Mouse (Mus musculus): Measurements from ENCODE around the gene Slain2. TPM values are rescaled to one million over a fixed set of nuclear protein-coding genes. Genes with fewer than 3 reads are reported as not detected.

The Slain2 gene
- polyA plus RNA-seq, 1 experiment from 2014 or later: 11.8 TPM

- H3K9ac ChIP-seq (replicated peaks; ENCODE audit: low read length): no peak overlapping the region
- no peak overlapping the region for H3K4me3 ChIP-seq (ENCODE audit: low read length)
- H3K4me2 ChIP-seq (replicated peaks; ENCODE audit: low read depth, low read length): no peak overlapping the region
- H3K9me3 ChIP-seq (ENCODE audit: low read length): no peaks in the 10 kb centered on the region
- WGBS: 94% methylated on average over 2 of the region's 2 CpGs
- H3K27ac ChIP-seq (ENCODE audit: low read length): no peak overlapping the region
- no peaks in the 10 kb centered on the region for H3K4me1 ChIP-seq (ENCODE audit: insufficient read depth, low read length)
- ATAC-seq (ENCODE audit: low FRiP score, low TSS enrichment): no peak
- H3K27me3 ChIP-seq (ENCODE audit: insufficient read depth, low read length): no peaks in the 10 kb centered on the region
- H3K36me3 ChIP-seq (ENCODE audit: insufficient read depth, low read length): peaks cover 3% of the 10 kb centered on the region; the same call in 1 of the 2 replicates
Measured at GRCm38 (mm10) chr5:72939311-72939710, 25.2 kb downstream of the Slain2 start.

- Histone ChIP-seq H3K9ac (replicated peaks; ENCODE audit: low read length) (no peak overlapping the region), H3K4me3 (ENCODE audit: low read length) (no peak overlapping the region), H3K4me1 (ENCODE audit: insufficient read depth, low read length) (no peaks in the 10 kb centered on the region), H3K4me2 (replicated peaks; ENCODE audit: low read depth, low read length) (no peak overlapping the region), H3K9me3 (ENCODE audit: low read length) (no peaks in the 10 kb centered on the region), H3K27me3 (ENCODE audit: insufficient read depth, low read length) (no peaks in the 10 kb centered on the region), H3K36me3 (ENCODE audit: insufficient read depth, low read length) (peaks cover 3% of the 10 kb centered on the region; the same call in 1 of the 2 replicates), H3K27ac (ENCODE audit: low read length) (no peak overlapping the region)
- WGBS: 86% methylated on average over 5 of the region's 5 CpGs
- ATAC-seq (ENCODE audit: low FRiP score, low TSS enrichment): no peak
Measured at GRCm38 (mm10) chr5:72940906-72941432, 26.9 kb downstream of the Slain2 start.

- H3K9me3 ChIP-seq (ENCODE audit: low read length): no peaks in the 10 kb centered on the region
- no peaks in the 10 kb centered on the region for H3K4me1 ChIP-seq (ENCODE audit: insufficient read depth, low read length)
- 0 out of 2 replicates have a peak, but pooled peaks cover 9% of the 10 kb centered on the region for H3K36me3 ChIP-seq (ENCODE audit: insufficient read depth, low read length)
- WGBS: 68% methylated on average over 1 of the region's 1 CpGs
- no peak overlapping the region for H3K27ac ChIP-seq (ENCODE audit: low read length)
- H3K27me3 ChIP-seq (ENCODE audit: insufficient read depth, low read length): no peaks in the 10 kb centered on the region
- no peak overlapping the region for H3K4me2 ChIP-seq (replicated peaks; ENCODE audit: low read depth, low read length)
- ATAC-seq (ENCODE audit: low FRiP score, low TSS enrichment): no peak
- H3K9ac ChIP-seq (replicated peaks; ENCODE audit: low read length): no peak overlapping the region
- H3K4me3 ChIP-seq (ENCODE audit: low read length): no peak overlapping the region
Measured at GRCm38 (mm10) chr5:72948136-72948535, 34.0 kb downstream of the Slain2 start.

GRCm38 (mm10) chr5:72950252-72950651 lies 36.1 kb downstream of the Slain2 start:
- H3K4me1 ChIP-seq (ENCODE audit: insufficient read depth, low read length): peaks cover 4% of the 10 kb centered on the region; the same call in 1 of the 2 replicates
- H3K4me3 ChIP-seq (ENCODE audit: low read length): no peak overlapping the region
- H3K36me3 ChIP-seq (ENCODE audit: insufficient read depth, low read length): 0 out of 2 replicates have a peak, but pooled peaks cover 9% of the 10 kb centered on the region
- H3K27me3 ChIP-seq (ENCODE audit: insufficient read depth, low read length): no peaks in the 10 kb centered on the region
- H3K9me3 ChIP-seq (ENCODE audit: low read length): no peaks in the 10 kb centered on the region
- H3K27ac ChIP-seq (ENCODE audit: low read length): no peak overlapping the region
- H3K4me2 ChIP-seq (replicated peaks; ENCODE audit: low read depth, low read length): no peak overlapping the region
- no peak overlapping the region for H3K9ac ChIP-seq (replicated peaks; ENCODE audit: low read length)
- WGBS: 99% methylated on average over 2 of the region's 2 CpGs
- no peak for ATAC-seq (ENCODE audit: low FRiP score, low TSS enrichment)

- Histone ChIP-seq H3K4me3 (ENCODE audit: low read length) (no peak overlapping the region), H3K9me3 (ENCODE audit: low read length) (no peaks in the 10 kb centered on the region), H3K4me2 (replicated peaks; ENCODE audit: low read depth, low read length) (no peak overlapping the region), H3K4me1 (ENCODE audit: insufficient read depth, low read length) (peaks cover 6% of the 10 kb centered on the region; the same call in 1 of the 2 replicates), H3K36me3 (ENCODE audit: insufficient read depth, low read length) (peaks cover 14% of the 10 kb centered on the region), H3K27me3 (ENCODE audit: insufficient read depth, low read length) (no peaks in the 10 kb centered on the region), H3K9ac (replicated peaks; ENCODE audit: low read length) (no peak overlapping the region), H3K27ac (ENCODE audit: low read length) (no peak overlapping the region)
- peak; percentile 59; the same call in 1 of the 2 replicates for ATAC-seq (ENCODE audit: low FRiP score, low TSS enrichment)
- 42% methylated on average over 3 of the region's 3 CpGs for WGBS
Measured at GRCm38 (mm10) chr5:72953996-72954604, 40.0 kb downstream of the Slain2 start.

GRCm38 (mm10) chr5:72957281-72957680 lies 43.2 kb downstream of the Slain2 start:
- WGBS: 72% methylated on average over 17 of the region's 17 CpGs
- H3K27ac ChIP-seq (ENCODE audit: low read length): no peak overlapping the region
- H3K36me3 ChIP-seq (ENCODE audit: insufficient read depth, low read length): peaks cover 11% of the 10 kb centered on the region
- no peak overlapping the region for H3K4me3 ChIP-seq (ENCODE audit: low read length)
- H3K4me1 ChIP-seq (ENCODE audit: insufficient read depth, low read length): peaks cover 6% of the 10 kb centered on the region; the same call in 1 of the 2 replicates
- H3K9me3 ChIP-seq (ENCODE audit: low read length): no peaks in the 10 kb centered on the region
- H3K4me2 ChIP-seq (replicated peaks; ENCODE audit: low read depth, low read length): no peak overlapping the region
- ATAC-seq (ENCODE audit: low FRiP score, low TSS enrichment): no peak
- no peak overlapping the region for H3K9ac ChIP-seq (replicated peaks; ENCODE audit: low read length)
- H3K27me3 ChIP-seq (ENCODE audit: insufficient read depth, low read length): no peaks in the 10 kb centered on the region

GRCm38 (mm10) chr5:72960096-72960495 lies 46.0 kb downstream of the Slain2 start:
- Histone ChIP-seq H3K4me2 (replicated peaks; ENCODE audit: low read depth, low read length) (no peak overlapping the region), H3K36me3 (ENCODE audit: insufficient read depth, low read length) (peaks cover 11% of the 10 kb centered on the region), H3K4me3 (ENCODE audit: low read length) (no peak overlapping the region), H3K27me3 (ENCODE audit: insufficient read depth, low read length) (no peaks in the 10 kb centered on the region), H3K4me1 (ENCODE audit: insufficient read depth, low read length) (0 out of 2 replicates have a peak, but pooled peaks cover 2% of the 10 kb centered on the region), H3K27ac (ENCODE audit: low read length) (no peak overlapping the region), H3K9ac (replicated peaks; ENCODE audit: low read length) (no peak overlapping the region), H3K9me3 (ENCODE audit: low read length) (no peaks in the 10 kb centered on the region)
- ATAC-seq (ENCODE audit: low FRiP score, low TSS enrichment): no peak
- 72% methylated on average over 6 of the region's 6 CpGs for WGBS

GRCm38 (mm10) chr5:72965706-72966105 lies 51.6 kb downstream of the Slain2 start:
- Histone ChIP-seq H3K4me2 (replicated peaks; ENCODE audit: low read depth, low read length) (no peak overlapping the region), H3K9me3 (ENCODE audit: low read length) (no peaks in the 10 kb centered on the region), H3K4me3 (ENCODE audit: low read length) (no peak overlapping the region), H3K27ac (ENCODE audit: low read length) (no peak overlapping the region), H3K9ac (replicated peaks; ENCODE audit: low read length) (no peak overlapping the region), H3K4me1 (ENCODE audit: insufficient read depth, low read length) (no peaks in the 10 kb centered on the region), H3K36me3 (ENCODE audit: insufficient read depth, low read length) (peaks cover 7% of the 10 kb centered on the region), H3K27me3 (ENCODE audit: insufficient read depth, low read length) (no peaks in the 10 kb centered on the region)
- 88% methylated on average over 3 of the region's 3 CpGs for WGBS
- no peak for ATAC-seq (ENCODE audit: low FRiP score, low TSS enrichment)

- Histone ChIP-seq H3K9me3 (ENCODE audit: low read length) (no peaks in the 10 kb centered on the region), H3K4me1 (ENCODE audit: insufficient read depth, low read length) (no peaks in the 10 kb centered on the region), H3K9ac (replicated peaks; ENCODE audit: low read length) (no peak overlapping the region), H3K27me3 (ENCODE audit: insufficient read depth, low read length) (no peaks in the 10 kb centered on the region), H3K4me3 (ENCODE audit: low read length) (no peak overlapping the region), H3K36me3 (ENCODE audit: insufficient read depth, low read length) (peaks cover 21% of the 10 kb centered on the region), H3K27ac (ENCODE audit: low read length) (no peak overlapping the region), H3K4me2 (replicated peaks; ENCODE audit: low read depth, low read length) (no peak overlapping the region)
- ATAC-seq (ENCODE audit: low FRiP score, low TSS enrichment): no peak
- 52% methylated on average over 4 of the region's 4 CpGs for WGBS
Measured at GRCm38 (mm10) chr5:72972435-72972834, 58.3 kb downstream of the Slain2 start.

GRCm38 (mm10) chr5:72972934-72973333 lies 58.8 kb downstream of the Slain2 start:
- Histone ChIP-seq H3K27me3 (ENCODE audit: insufficient read depth, low read length) (no peaks in the 10 kb centered on the region), H3K4me3 (ENCODE audit: low read length) (no peak overlapping the region), H3K9ac (replicated peaks; ENCODE audit: low read length) (no peak overlapping the region), H3K9me3 (ENCODE audit: low read length) (no peaks in the 10 kb centered on the region), H3K4me2 (replicated peaks; ENCODE audit: low read depth, low read length) (no peak overlapping the region), H3K4me1 (ENCODE audit: insufficient read depth, low read length) (no peaks in the 10 kb centered on the region), H3K36me3 (ENCODE audit: insufficient read depth, low read length) (peaks cover 21% of the 10 kb centered on the region), H3K27ac (ENCODE audit: low read length) (no peak overlapping the region)
- no peak for ATAC-seq (ENCODE audit: low FRiP score, low TSS enrichment)
- WGBS: 65% methylated on average over 5 of the region's 5 CpGs

Data from kidney, embryonic 16.5 days (tissue).